Mouse (Mus musculus) layer of hippocampus, adult 2 months (tissue): Measurements from ENCODE around the gene Lonp2. TPM values are rescaled to one million over a fixed set of nuclear protein-coding genes. Genes with fewer than 3 reads are reported as not detected.
A peak's percentile ranks its signal among the peaks of the same experiment; 100 is the strongest.

Experiments used
- DNase-seq, 2 experiments: peaks; one replicate each; pipeline ENCODE4 v3.0.0; 2022; ENCODE audit warnings: low spot score in 2 of 2
- H3K27ac ChIP-seq: fragments of 200-600 bp; 2 replicates; pipeline ENCODE4 v1.8.1; 2022
- H3K4me3 ChIP-seq: fragments of 200-600 bp; 2 replicates; pipeline ENCODE4 v1.8.1; 2022; ENCODE audit warnings: mild to moderate bottlenecking
- CTCF ChIP-seq: fragments of 200-600 bp; conservative IDR thresholded peaks from 2 replicates; pipeline ENCODE4 v1.8.1; 2022; ENCODE audit warnings: antibody characterized with exemption, mild to moderate bottlenecking, moderate library complexity
- total RNA-seq, 2 experiments: library from RNA; stranded (reverse); gene quantifications; 2 replicates each; pipeline ENCODE4 v1.2.3; 2021

Gene Lonp2
- total RNA-seq, 2 experiments from 2014 or later = 82.4 to 84.2 TPM

DNA sequence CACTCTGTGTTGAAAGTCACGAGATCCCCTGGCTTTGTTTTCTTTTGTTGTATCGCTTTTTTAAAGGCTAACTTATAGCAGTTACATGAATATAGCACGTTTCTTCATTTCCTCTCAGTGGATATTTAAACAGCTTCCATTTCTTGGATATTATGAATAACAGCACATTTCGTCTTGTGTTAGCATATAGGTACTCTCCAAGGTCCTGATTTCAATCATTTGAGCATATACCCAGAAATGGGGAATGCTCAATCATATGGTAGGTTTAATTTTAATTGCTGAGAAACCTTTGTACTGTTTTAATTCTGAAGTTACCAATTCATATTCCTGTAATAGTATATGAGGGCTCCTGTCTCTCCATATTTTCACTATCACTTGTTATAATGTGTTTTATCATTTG, 15.1 kb downstream of the Lonp2 start:
- Histone ChIP-seq H3K4me3 (no peak overlapping the region), H3K27ac (peak overlapping the region; percentile 76; the same call in 1 of the 2 replicates)

DNA sequence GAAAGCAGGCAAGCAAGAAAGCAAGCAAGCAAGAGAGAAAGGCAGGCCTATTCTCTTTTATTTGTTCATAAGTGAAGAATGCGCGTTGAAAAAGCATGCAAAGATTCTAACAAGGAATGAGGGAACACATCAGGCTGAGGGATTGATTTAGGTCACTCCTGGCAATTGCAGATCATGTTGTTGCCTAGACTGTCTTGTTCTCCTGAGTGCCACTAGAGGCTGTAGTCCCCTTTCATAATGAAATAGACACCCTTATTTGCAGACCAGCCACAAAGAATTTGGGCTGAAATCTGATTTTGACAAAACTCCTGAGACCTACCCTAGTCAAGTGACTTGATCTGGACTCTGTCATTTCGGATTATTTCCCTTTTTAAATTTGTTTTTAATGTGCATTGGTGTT, 18.8 kb downstream of the Lonp2 start:
- DNase-seq = no peak
- no peak overlapping the region for H3K4me3 ChIP-seq
- peak; percentile 82 for TF ChIP-seq CTCF
- no peak overlapping the region; the same call in 1 of the 2 replicates for H3K27ac ChIP-seq

More for the DNA sequence above, 15.1 kb downstream of the Lonp2 start:
- no peak for TF ChIP-seq CTCF
- DNase-seq = no peak

DNA sequence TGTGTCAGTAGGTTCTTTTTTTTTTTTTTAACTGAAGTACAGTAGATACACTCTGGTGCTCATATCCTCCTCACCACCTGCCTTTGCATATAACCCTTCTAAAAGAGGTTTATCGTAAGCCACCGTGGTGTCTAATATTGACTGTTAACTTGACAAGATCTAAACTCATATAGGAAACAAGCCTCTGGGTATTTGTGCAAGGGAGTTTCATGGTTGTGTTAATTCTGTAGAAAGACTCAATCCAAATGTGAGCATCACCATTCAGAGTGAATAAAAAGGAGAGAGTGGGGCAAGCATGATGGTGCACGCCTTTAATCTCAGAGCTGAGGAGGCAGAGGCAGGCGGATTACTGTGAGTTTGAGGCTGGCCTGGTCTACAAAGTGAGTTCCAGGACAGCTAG, 20.8 kb downstream of the Lonp2 start:
- no peak for TF ChIP-seq CTCF
- Histone ChIP-seq H3K4me3 (no peak overlapping the region), H3K27ac (no peak overlapping the region)
- no peak for DNase-seq

DNA sequence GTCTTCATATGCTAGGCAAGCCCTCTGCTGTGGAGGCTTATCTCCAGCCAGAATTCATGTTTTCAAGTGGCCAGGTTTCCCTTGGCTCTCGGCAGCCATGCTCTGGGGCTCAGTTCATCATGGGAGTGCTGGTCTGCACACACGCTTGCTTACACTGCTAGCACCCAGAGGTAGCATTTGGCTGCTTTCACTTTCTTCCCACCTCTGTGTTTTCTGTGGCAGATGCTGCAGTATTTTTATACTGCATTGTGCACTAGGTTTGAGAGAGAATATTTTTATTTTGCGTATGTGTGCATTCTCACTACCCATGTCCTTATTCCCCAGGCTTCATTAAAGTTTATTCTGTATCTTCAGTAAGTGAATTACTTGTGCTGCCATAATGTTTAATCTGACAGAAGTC, 23.9 kb downstream of the Lonp2 start:
- H3K27ac ChIP-seq = peak overlapping the region; percentile 15; the same call in 1 of the 2 replicates
- no peak for TF ChIP-seq CTCF
- DNase-seq = no peak
- H3K4me3 ChIP-seq = no peak overlapping the region

DNA sequence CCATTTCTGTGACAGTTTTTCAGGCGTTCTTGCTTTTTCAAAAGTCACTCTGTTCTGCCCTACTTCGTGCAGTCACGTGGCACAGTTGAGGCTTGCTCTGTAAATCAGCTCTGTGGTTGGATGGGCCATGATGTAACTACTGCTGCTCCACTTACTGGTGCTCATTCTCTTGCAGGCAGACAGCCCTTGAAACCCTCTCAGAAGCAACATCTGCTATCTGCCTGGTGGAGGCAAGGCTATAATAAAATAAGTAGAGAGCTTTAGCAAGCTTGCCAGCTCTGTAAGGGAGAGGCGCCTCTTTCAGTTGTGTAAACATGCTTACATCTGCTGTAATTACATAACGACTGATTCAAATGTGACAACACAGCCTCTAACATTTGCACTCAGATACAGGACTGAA, 27.6 kb downstream of the Lonp2 start:
- Histone ChIP-seq H3K4me3 (no peak overlapping the region), H3K27ac (peak overlapping the region; percentile 83)
- DNase-seq = peak; percentile 49 to 89
- TF ChIP-seq CTCF = no peak

DNA sequence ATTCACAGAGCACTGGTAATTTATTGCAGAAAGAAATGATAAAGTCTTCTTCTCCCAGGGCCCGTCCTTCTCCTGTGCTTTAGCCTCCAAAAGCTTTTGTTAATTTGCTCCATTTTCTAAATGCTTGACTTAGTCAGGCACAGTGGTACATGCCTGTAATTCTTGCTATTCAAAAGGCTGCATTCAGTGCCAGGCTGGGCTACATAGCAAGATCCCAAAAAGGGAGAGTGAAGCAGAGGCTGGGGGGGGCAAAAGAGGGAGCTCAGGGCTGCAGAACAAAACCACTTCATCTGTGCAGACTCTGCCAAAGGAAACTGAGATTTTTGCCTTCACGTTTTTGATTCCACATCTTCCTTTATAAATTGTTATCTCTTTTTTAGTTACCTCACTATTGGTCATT, 28.7 kb downstream of the Lonp2 start:
- Histone ChIP-seq H3K27ac (peak overlapping the region; percentile 83), H3K4me3 (no peak overlapping the region)
- no peak for TF ChIP-seq CTCF
- DNase-seq = no peak

DNA sequence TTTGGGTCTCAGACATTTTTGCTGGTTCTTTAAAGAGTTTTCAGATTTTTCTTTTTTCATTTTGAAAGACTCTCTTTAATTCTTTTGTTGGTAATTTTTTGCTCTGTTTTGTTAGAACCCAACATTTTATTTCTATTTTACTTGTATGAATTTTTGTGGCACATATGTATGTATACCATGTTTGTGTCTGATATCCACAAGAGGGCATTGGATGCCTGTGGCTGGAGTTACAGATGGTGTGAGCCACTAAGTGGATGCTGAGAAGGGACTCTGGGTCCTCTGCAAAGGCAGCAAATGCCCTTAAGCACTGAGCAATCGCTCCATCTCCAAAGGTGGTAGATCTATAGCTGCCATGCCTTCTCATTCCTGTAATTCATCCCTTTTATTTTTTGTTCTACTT, 30.7 kb downstream of the Lonp2 start:
- peak; percentile 62 for TF ChIP-seq CTCF
- Histone ChIP-seq H3K27ac (peak overlapping the region; percentile 69; the same call in 1 of the 2 replicates), H3K4me3 (no peak overlapping the region)
- DNase-seq = no peak

DNA sequence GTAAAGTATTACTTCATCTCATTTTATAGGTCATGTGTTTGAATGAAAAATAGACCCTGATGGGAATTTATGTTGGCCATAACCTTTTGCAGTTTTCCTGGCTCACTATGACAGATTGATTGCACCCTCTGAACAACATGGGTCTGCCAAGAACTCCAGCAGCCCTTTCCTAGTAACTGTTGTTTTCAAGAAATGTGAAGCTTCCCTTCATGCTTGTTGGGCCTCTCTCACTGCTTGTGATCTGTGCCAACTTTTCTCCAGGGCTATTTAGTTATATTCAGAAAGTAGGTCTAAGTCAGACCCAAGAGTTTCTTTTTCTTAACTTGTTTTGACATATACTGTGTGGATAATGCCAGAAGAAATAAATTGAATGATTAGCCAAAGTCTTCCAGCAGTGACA, 44.9 kb downstream of the Lonp2 start:
- H3K4me3 ChIP-seq = no peak overlapping the region
- TF ChIP-seq CTCF = no peak
- H3K27ac ChIP-seq = peak overlapping the region; percentile 61; the same call in 1 of the 2 replicates
- DNase-seq = no peak

DNA sequence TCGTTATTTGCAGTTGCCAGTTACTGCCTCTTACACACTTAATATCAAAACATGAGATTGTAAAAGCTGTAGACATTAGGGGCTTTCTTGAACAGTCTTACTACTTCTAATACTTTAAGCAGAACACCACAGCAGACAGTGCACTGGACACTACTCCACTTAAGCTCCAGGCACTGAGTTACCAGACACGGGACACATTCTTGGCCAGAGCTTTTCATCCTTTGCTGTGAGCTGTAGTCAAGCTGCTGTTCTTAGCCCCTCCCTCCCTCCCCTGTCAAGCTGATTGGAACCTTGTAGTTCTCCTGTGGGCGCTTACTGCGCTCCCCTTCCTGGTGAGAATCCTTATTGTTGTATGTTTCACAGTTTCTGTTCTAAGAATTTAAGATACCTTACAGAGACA, 45.4 kb downstream of the Lonp2 start:
- DNase-seq = no peak
- Histone ChIP-seq H3K4me3 (no peak overlapping the region), H3K27ac (peak overlapping the region; percentile 61)
- TF ChIP-seq CTCF = no peak

DNA sequence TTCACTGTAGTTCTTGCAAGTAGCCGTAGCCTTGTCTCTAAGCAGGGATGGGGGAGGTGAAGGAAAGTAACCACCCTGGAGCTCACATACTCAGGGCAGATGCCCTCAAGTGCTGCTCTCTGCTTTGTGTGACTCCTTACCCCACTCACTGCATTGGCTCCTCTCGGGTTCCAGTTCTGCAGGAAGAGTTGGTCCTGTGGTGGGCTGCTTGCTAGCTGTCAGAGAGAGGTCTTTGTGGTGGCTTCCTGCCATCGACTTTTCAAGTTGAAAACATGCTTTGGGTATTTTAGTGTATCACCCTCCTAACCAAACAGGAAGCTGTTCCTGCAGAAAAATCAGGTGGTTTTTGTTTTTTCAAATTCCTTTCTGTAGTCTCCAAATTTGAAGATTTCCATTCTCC, 62.8 kb downstream of the Lonp2 start:
- no peak overlapping the region for H3K4me3 ChIP-seq
- DNase-seq = no peak
- H3K27ac ChIP-seq = peak overlapping the region; percentile 74
- no peak for TF ChIP-seq CTCF

DNA sequence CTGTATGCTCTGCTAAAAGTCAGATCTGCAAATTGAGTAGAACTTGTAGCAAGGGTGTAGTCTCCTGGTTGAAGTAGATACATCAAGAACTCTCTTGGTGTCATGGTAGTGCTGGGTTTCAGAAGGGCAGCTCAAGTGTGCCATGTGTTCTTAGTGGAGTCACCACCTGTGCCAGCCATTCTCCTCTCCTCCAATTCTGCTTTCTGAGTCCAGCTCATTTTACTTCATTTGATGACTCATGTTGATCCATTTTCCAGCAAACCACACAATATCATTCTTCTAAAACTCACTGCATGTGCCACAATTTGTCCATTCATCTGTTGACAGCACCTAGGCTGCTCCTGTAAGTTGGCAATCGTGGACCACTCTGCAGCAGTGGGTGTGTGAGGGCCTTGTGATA, 68.3 kb downstream of the Lonp2 start:
- Histone ChIP-seq H3K27ac (peak overlapping the region; percentile 14; the same call in 1 of the 2 replicates), H3K4me3 (no peak overlapping the region)
- TF ChIP-seq CTCF = no peak
- no peak for DNase-seq

DNA sequence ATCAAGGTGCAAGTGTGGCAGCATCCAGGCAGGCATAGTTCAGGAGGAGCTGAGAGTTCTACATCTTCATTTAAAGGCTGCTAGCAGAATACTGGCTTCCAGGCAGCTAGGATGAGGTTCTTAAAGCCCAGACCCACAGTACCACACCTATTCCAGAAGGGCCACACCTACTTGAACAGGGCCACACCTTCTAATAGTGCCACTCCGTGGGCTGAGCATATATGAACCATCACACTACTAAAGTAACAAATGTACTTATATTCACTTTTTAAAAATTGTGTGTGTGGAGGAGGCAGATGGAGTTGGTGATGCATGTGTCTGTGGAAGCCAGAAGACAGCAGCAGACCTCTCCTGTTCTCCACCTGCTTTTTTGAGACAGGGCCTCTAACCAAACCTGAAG, 70.2 kb downstream of the Lonp2 start:
- no peak for DNase-seq
- Histone ChIP-seq H3K27ac (0 out of 2 replicates have a peak overlapping the region, but pooled peaks have one; percentile 23), H3K4me3 (no peak overlapping the region)
- no peak for TF ChIP-seq CTCF

DNA sequence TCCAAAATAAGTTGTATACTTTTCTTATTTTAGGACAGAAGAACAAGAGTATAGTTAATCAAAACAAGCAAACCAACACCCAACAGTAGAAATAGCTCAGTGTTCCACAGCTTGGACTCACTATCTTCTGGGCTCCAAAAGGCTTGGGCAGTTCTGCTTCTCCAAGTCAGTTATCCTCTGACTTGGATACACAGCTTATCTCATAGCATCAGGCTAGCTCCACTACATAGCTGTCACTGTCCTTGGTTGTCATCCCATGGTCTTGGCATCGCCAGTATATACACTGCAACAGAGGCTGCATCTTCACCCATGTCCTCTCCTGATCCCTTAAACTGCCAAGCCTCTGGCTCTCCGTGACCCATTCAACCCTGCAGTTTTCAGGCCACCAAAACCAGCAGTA, 71.9 kb downstream of the Lonp2 start:
- no peak for TF ChIP-seq CTCF
- H3K4me3 ChIP-seq = no peak overlapping the region
- H3K27ac ChIP-seq = no peak overlapping the region
- DNase-seq = no peak

DNA sequence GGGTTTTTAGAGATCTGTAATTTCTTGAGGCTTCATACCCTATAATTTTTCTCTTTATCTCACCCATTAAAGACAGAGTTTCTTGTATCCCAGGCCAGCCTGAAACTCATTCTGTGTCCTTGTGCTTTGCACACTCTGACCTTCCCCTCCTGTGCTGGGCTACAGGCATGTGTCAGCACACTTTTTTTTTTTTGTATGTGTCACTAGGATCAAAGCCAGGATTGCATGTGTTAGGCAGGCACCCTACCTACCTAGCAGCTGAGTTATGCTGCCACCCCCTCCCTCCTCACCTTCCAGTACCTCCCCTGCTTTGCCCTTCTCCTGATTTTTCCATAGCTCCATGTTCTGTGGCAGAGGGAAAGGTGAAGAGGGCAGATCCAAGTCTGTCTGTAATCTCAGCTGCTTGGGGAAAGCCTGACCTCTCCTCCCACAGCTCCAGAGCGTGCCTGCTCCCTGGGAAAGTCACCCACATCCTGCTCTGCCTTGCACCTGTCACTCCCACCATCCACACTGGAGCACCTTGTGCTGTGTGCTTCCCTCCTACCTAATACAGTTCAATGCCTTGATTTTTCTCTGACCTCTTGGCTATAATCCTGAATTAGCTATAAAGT, 75.1 kb downstream of the Lonp2 start:
- no peak for DNase-seq
- no peak for TF ChIP-seq CTCF

More for the DNA sequence above, 75.1 kb downstream of the Lonp2 start:
- Histone ChIP-seq H3K27ac (peak overlapping the region; percentile 2; the same call in 1 of the 2 replicates), H3K4me3 (no peak overlapping the region)
